Comparison of ENCODE assay signal across 32 mouse cellular contexts in the genomic region with DNA sequence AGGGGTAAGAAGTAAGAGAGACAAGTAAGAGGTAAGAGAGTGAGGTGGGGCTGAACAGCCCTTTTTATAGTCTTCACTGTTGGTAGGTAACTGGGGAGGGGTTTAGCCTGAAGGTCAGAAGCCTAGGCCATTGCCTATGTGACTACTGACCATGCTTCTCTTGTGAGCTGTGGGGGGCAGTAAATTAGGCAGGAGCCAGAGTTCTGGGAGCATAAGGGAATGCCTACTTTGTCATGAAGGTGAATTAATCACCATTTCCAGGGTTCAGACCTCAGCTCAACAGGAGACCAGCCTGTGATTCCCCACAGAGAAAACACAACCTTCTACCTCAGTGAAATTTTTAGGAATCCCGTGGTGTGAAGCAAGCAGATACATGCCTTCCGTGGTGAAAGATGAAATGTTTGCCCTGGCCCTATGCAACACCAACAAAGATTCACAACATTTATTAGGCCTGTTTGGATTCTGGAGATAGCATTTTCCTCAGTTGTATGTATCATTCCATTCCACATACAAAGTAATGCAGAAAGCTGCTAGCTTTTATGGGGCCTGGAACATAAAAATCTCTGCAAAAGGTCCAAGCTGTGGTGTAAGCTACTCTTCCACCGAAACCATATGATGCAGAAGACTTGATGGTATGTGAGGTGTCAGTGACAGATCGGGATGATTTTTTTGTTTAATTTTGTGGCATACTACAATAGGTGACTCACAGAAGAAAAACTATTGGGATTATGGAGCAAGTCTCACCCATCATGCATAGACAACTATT. TPM values are rescaled to one million over a fixed set of nuclear protein-coding genes. Genes with fewer than 3 reads are reported as not detected.
"Had no signal": no experiment of that assay in that cellular context is flagged by ENCODE, and none has a peak within 500 bp of the region (broad histone marks: within the 10 kb centered on the region; RNA-seq: fewer than 3 reads in every experiment).

No protein-coding gene starts in this region.

- H3K27me3 ChIP-seq: limb, embryonic 12.5 days; limb, embryonic 15.5 days; midbrain, embryonic 12.5 days; stomach, embryonic 15.5 days had no signal

- H3K4me2 ChIP-seq: limb, embryonic 12.5 days; limb, embryonic 15.5 days; liver, embryonic 11.5 days; lung, embryonic 14.5 days; midbrain, embryonic 12.5 days; stomach, embryonic 15.5 days had no signal

- H3K36me3 ChIP-seq: limb, embryonic 12.5 days; limb, embryonic 15.5 days; midbrain, embryonic 12.5 days; stomach, embryonic 15.5 days had no signal

- ATAC-seq: intestine, embryonic 16.5 days; liver, postnatal 0 days; lung, postnatal 0 days; midbrain, embryonic 16.5 days had no signal

- H3K9me3 ChIP-seq: limb, embryonic 15.5 days; stomach, embryonic 15.5 days had no signal

- H3K4me3 ChIP-seq: left cerebral cortex, adult 2 months; limb, embryonic 12.5 days; limb, embryonic 15.5 days; midbrain, embryonic 12.5 days; myocyte; stomach, embryonic 15.5 days had no signal

- DNase-seq: kidney, adult 2 months; kidney, postnatal 10 days; kidney, postnatal 36 days; layer of hippocampus, postnatal 36 days; liver, postnatal 0 days; lung, embryonic 14.5 days; lung, postnatal 4 days; right cerebral cortex, adult 18-20 months; right cerebral cortex, postnatal 14 days; right cerebral cortex, postnatal 4 days; thymus, postnatal 25 days had no signal

- H3K27ac ChIP-seq: left cerebral cortex, adult 2 months; limb, embryonic 12.5 days; limb, embryonic 15.5 days; liver, embryonic 14.5 days; midbrain, embryonic 12.5 days; stomach, embryonic 15.5 days had no signal

- H3K9ac ChIP-seq: limb, embryonic 12.5 days; limb, embryonic 15.5 days; liver, embryonic 14.5 days; liver, postnatal 0 days; lung, embryonic 14.5 days; midbrain, embryonic 12.5 days; stomach, embryonic 15.5 days had no signal

- H3K4me1 ChIP-seq: limb, embryonic 12.5 days; limb, embryonic 15.5 days; midbrain, embryonic 12.5 days; stomach, embryonic 15.5 days had no signal

RNA-seq across cellular contexts. Expression of gene AW822073, which starts 17.9 kb away (rescaled TPM):
- total RNA-seq: layer of hippocampus, postnatal 10 days; layer of hippocampus, postnatal 36 days; left cerebral cortex, adult 2 months; left cerebral cortex, postnatal 10 days; left cerebral cortex, postnatal 36 days; megakaryocyte progenitor cell, adult 5-6 weeks; megakaryocyte-erythroid progenitor cell, adult 5-6 weeks; monocyte, adult 5-6 weeks had no signal
- polyA plus RNA-seq: intestine, embryonic 16.5 days; kidney, adult 2 months; kidney, embryonic 14.5 days; limb, embryonic 12.5 days; limb, embryonic 15.5 days; liver, embryonic 11.5 days; liver, embryonic 14.5 days; liver, postnatal 0 days; lung, embryonic 14.5 days; lung, postnatal 0 days; midbrain, embryonic 12.5 days; midbrain, embryonic 16.5 days; myocyte; neural tube, embryonic 14.5 days; stomach, embryonic 15.5 days; thymus, postnatal 0 days had no signal

RNA-seq across cellular contexts. Expression of gene Duxf3, which starts 25.7 kb away (rescaled TPM):
- total RNA-seq: layer of hippocampus, adult 8-10 months; layer of hippocampus, postnatal 10 days; layer of hippocampus, postnatal 36 days; left cerebral cortex, adult 2 months; left cerebral cortex, postnatal 10 days; left cerebral cortex, postnatal 36 days; megakaryocyte progenitor cell, adult 5-6 weeks; megakaryocyte-erythroid progenitor cell, adult 5-6 weeks; monocyte, adult 5-6 weeks had no signal
- polyA plus RNA-seq: intestine, embryonic 16.5 days; kidney, adult 2 months; kidney, embryonic 14.5 days; limb, embryonic 12.5 days; limb, embryonic 15.5 days; liver, embryonic 11.5 days; liver, embryonic 14.5 days; liver, postnatal 0 days; lung, embryonic 14.5 days; lung, postnatal 0 days; midbrain, embryonic 12.5 days; midbrain, embryonic 16.5 days; myocyte; neural tube, embryonic 14.5 days; stomach, embryonic 15.5 days; thymus, postnatal 0 days had no signal

RNA-seq across cellular contexts. Expression of gene Gm4981, which starts 29.7 kb away (rescaled TPM):
- total RNA-seq: layer of hippocampus, adult 8-10 months; layer of hippocampus, postnatal 10 days; layer of hippocampus, postnatal 36 days; left cerebral cortex, adult 2 months; left cerebral cortex, postnatal 10 days; left cerebral cortex, postnatal 36 days; megakaryocyte progenitor cell, adult 5-6 weeks; megakaryocyte-erythroid progenitor cell, adult 5-6 weeks; monocyte, adult 5-6 weeks had no signal
- polyA plus RNA-seq: intestine, embryonic 16.5 days; kidney, adult 2 months; kidney, embryonic 14.5 days; limb, embryonic 12.5 days; limb, embryonic 15.5 days; liver, embryonic 11.5 days; liver, embryonic 14.5 days; liver, postnatal 0 days; lung, embryonic 14.5 days; lung, postnatal 0 days; midbrain, embryonic 12.5 days; midbrain, embryonic 16.5 days; myocyte; neural tube, embryonic 14.5 days; stomach, embryonic 15.5 days; thymus, postnatal 0 days had no signal
